Mouse (Mus musculus) limb, embryonic 10.5 days (tissue): ENCODE measurements around the gene Zfp341. TPM values are rescaled to one million over a fixed set of nuclear protein-coding genes. Genes with fewer than 3 reads are reported as not detected.

Experiments
- DNase-seq: peaks from one replicate; pipeline ENCODE4 v3.0.0-alpha.2; 2017; ENCODE audit warnings: low spot score
- H3K27ac ChIP-seq: fragments of 300-500 bp; sonication (generic); 2 replicates; pipeline ENCODE4 v1.5.1; 2016; ENCODE audit warnings: mild to moderate bottlenecking
- H3K27me3 ChIP-seq: fragments of 300-500 bp; sonication (generic); 2 replicates; pipeline ENCODE4 v1.6.1; 2016; ENCODE audit warnings: low read depth, mild to moderate bottlenecking; ENCODE audit not compliant: poor library complexity, severe bottlenecking
- H3K36me3 ChIP-seq: fragments of 300-500 bp; sonication (generic); 2 replicates; pipeline ENCODE4 v1.6.1; 2016; ENCODE audit warnings: mild to moderate bottlenecking, moderate library complexity
- H3K4me1 ChIP-seq: fragments of 300-500 bp; sonication (generic); 2 replicates; pipeline ENCODE4 v1.6.1; 2016
- H3K4me3 ChIP-seq: fragments of 300-500 bp; sonication (generic); 2 replicates; pipeline ENCODE4 v1.5.1; 2016; ENCODE audit warnings: mild to moderate bottlenecking, moderate library complexity
- H3K9me3 ChIP-seq: fragments of 300-500 bp; sonication (generic); replicated peaks from 2 replicates; pipeline ENCODE4 v1.6.1; 2016; ENCODE audit warnings: mild to moderate bottlenecking
- WGBS: fragments of 180-500 bp; shearing (Covaris S2); methylation state at CpG from one replicate; pipeline ENCODE4 v1.1.7; 2016; 5-methylcytosine and 5-hydroxymethylcytosine counted together
- polyA plus RNA-seq: library from polyadenylated mRNA; unstranded; fragments of >200 nt; fragmentation: Nextera tagmentation; extraction: Ambion mirVana; gene quantifications from 2 replicates; pipeline ENCODE4 v1.2.1, GENCODE M21; 2016

The Zfp341 gene
- polyA plus RNA-seq, 1 experiment from 2014 or later = 1.1 TPM

- no peak for DNase-seq
- no peaks in the 10 kb centered on the region for H3K9me3 ChIP-seq
- peaks cover 3% of the 10 kb centered on the region for H3K36me3 ChIP-seq
- 81% methylated on average over 5 of the region's 5 CpGs for WGBS
- no peak overlapping the region for H3K4me3 ChIP-seq
- no peak overlapping the region for H3K27ac ChIP-seq
- no peaks in the 10 kb centered on the region for H3K27me3 ChIP-seq
- no peaks in the 10 kb centered on the region for H3K4me1 ChIP-seq
Observed at GRCm38 (mm10) chr2:154595775-154596174, 17.3 kb upstream of the Zfp341 start.

GRCm38 (mm10) chr2:154597399-154597798, 15.7 kb upstream of the Zfp341 start:
- H3K9me3 ChIP-seq = no peaks in the 10 kb centered on the region
- no peak overlapping the region for H3K4me3 ChIP-seq
- no peak for DNase-seq
- WGBS = 82% methylated on average over 3 of the region's 3 CpGs
- no peaks in the 10 kb centered on the region for H3K4me1 ChIP-seq
- peaks cover 3% of the 10 kb centered on the region for H3K36me3 ChIP-seq
- H3K27ac ChIP-seq = no peak overlapping the region
- H3K27me3 ChIP-seq = no peaks in the 10 kb centered on the region

- peaks cover 16% of the 10 kb centered on the region for H3K4me1 ChIP-seq
- H3K36me3 ChIP-seq = no peaks in the 10 kb centered on the region
- H3K9me3 ChIP-seq = no peaks in the 10 kb centered on the region
- no peak overlapping the region for H3K27ac ChIP-seq
- DNase-seq = no peak
- WGBS = 72% methylated on average over 6 of the region's 6 CpGs
- no peak overlapping the region for H3K4me3 ChIP-seq
- peaks cover 6% of the 10 kb centered on the region; the same call in 1 of the 2 replicates for H3K27me3 ChIP-seq
Observed at GRCm38 (mm10) chr2:154600586-154600985, 12.5 kb upstream of the Zfp341 start.

- no peak overlapping the region for H3K4me3 ChIP-seq
- peaks cover 10% of the 10 kb centered on the region; the same call in 1 of the 2 replicates for H3K27me3 ChIP-seq
- no peak overlapping the region for H3K27ac ChIP-seq
- H3K9me3 ChIP-seq = no peaks in the 10 kb centered on the region
- H3K36me3 ChIP-seq = no peaks in the 10 kb centered on the region
- peaks cover 16% of the 10 kb centered on the region for H3K4me1 ChIP-seq
- WGBS = 80% methylated on average over 3 of the region's 3 CpGs
- DNase-seq = no peak
Observed at GRCm38 (mm10) chr2:154601324-154601723, 11.8 kb upstream of the Zfp341 start.

- Histone ChIP-seq H3K9me3 (no peaks in the 10 kb centered on the region), H3K4me3 (peak overlapping the region; percentile 71), H3K4me1 (peaks cover 16% of the 10 kb centered on the region), H3K27ac (peak overlapping the region; percentile 81), H3K36me3 (no peaks in the 10 kb centered on the region), H3K27me3 (peaks cover 14% of the 10 kb centered on the region; the same call in 1 of the 2 replicates)
- DNase-seq = no peak
- WGBS = 23% methylated on average over 22 of the region's 22 CpGs
Observed at GRCm38 (mm10) chr2:154603007-154603637, 10.0 kb upstream of the Zfp341 start.

GRCm38 (mm10) chr2:154603638-154604153, 9.4 kb upstream of the Zfp341 start, which contains the start of gene Pxmp4:
Gene Pxmp4 (minus strand): TSS chr2:154603708.
- H3K4me3 ChIP-seq = peak within 1 kb of the TSS; percentile 71
- DNase-seq = peak; percentile 90
- H3K9me3 ChIP-seq = no peaks in the 10 kb centered on the region
- peaks cover 20% of the 10 kb centered on the region; the same call in 1 of the 2 replicates for H3K27me3 ChIP-seq
- peaks cover 16% of the 10 kb centered on the region for H3K4me1 ChIP-seq
- H3K36me3 ChIP-seq = no peaks in the 10 kb centered on the region
- peak within 1 kb of the TSS; percentile 81 for H3K27ac ChIP-seq
- WGBS = under 1% methylated on average over 13 of the region's 13 CpGs

- H3K27ac ChIP-seq = peak overlapping the region; percentile 53; the same call in 1 of the 2 replicates
- peaks cover 16% of the 10 kb centered on the region for H3K4me1 ChIP-seq
- 45% methylated on average over 7 of the region's 7 CpGs for WGBS
- H3K36me3 ChIP-seq = no peaks in the 10 kb centered on the region
- DNase-seq = no peak
- peaks cover 23% of the 10 kb centered on the region; the same call in 1 of the 2 replicates for H3K27me3 ChIP-seq
- peak overlapping the region; percentile 71 for H3K4me3 ChIP-seq
- no peaks in the 10 kb centered on the region for H3K9me3 ChIP-seq
Observed at GRCm38 (mm10) chr2:154604156-154604555, 8.9 kb upstream of the Zfp341 start.

- DNase-seq = no peak
- no peak overlapping the region for H3K4me3 ChIP-seq
- H3K27ac ChIP-seq = no peak overlapping the region
- H3K27me3 ChIP-seq = peaks cover 27% of the 10 kb centered on the region; the same call in 1 of the 2 replicates
- WGBS = 94% methylated on average over 1 of the region's 1 CpGs
- no peaks in the 10 kb centered on the region for H3K36me3 ChIP-seq
- no peaks in the 10 kb centered on the region for H3K9me3 ChIP-seq
- H3K4me1 ChIP-seq = peaks cover 16% of the 10 kb centered on the region
Observed at GRCm38 (mm10) chr2:154606965-154607364, 6.1 kb upstream of the Zfp341 start.

GRCm38 (mm10) chr2:154609050-154609767, 3.9 kb upstream of the Zfp341 start:
- H3K36me3 ChIP-seq = no peaks in the 10 kb centered on the region
- 66% methylated on average over 10 of the region's 10 CpGs for WGBS
- H3K27me3 ChIP-seq = peaks cover 27% of the 10 kb centered on the region; the same call in 1 of the 2 replicates
- peaks cover 21% of the 10 kb centered on the region for H3K4me1 ChIP-seq
- H3K9me3 ChIP-seq = no peaks in the 10 kb centered on the region
- no peak overlapping the region for H3K4me3 ChIP-seq
- no peak overlapping the region for H3K27ac ChIP-seq
- no peak for DNase-seq

GRCm38 (mm10) chr2:154614841-154615576, 1.9 kb downstream of the Zfp341 start:
- 74% methylated on average over 19 of the region's 19 CpGs for WGBS
- Histone ChIP-seq H3K27me3 (no peaks in the 10 kb centered on the region), H3K27ac (no peak overlapping the region), H3K9me3 (no peaks in the 10 kb centered on the region), H3K4me3 (no peak overlapping the region), H3K4me1 (peaks cover 25% of the 10 kb centered on the region), H3K36me3 (peaks cover 7% of the 10 kb centered on the region; the same call in 1 of the 2 replicates)
- DNase-seq = no peak

- DNase-seq = no peak
- H3K9me3 ChIP-seq = no peaks in the 10 kb centered on the region
- peaks cover 25% of the 10 kb centered on the region for H3K4me1 ChIP-seq
- H3K36me3 ChIP-seq = peaks cover 9% of the 10 kb centered on the region; the same call in 1 of the 2 replicates
- WGBS = 93% methylated on average over 5 of the region's 5 CpGs
- H3K27ac ChIP-seq = no peak overlapping the region
- no peak overlapping the region for H3K4me3 ChIP-seq
- H3K27me3 ChIP-seq = no peaks in the 10 kb centered on the region
Observed at GRCm38 (mm10) chr2:154615674-154616073, 2.6 kb downstream of the Zfp341 start.

GRCm38 (mm10) chr2:154617061-154617460, 4.0 kb downstream of the Zfp341 start:
- no peak for DNase-seq
- 92% methylated on average over 3 of the region's 3 CpGs for WGBS
- Histone ChIP-seq H3K4me1 (peaks cover 25% of the 10 kb centered on the region), H3K27me3 (no peaks in the 10 kb centered on the region), H3K4me3 (no peak overlapping the region), H3K36me3 (peaks cover 12% of the 10 kb centered on the region), H3K27ac (no peak overlapping the region), H3K9me3 (no peaks in the 10 kb centered on the region)
